Mouse (Mus musculus): ENCODE results near the gene Krtap9-3.

DNA sequence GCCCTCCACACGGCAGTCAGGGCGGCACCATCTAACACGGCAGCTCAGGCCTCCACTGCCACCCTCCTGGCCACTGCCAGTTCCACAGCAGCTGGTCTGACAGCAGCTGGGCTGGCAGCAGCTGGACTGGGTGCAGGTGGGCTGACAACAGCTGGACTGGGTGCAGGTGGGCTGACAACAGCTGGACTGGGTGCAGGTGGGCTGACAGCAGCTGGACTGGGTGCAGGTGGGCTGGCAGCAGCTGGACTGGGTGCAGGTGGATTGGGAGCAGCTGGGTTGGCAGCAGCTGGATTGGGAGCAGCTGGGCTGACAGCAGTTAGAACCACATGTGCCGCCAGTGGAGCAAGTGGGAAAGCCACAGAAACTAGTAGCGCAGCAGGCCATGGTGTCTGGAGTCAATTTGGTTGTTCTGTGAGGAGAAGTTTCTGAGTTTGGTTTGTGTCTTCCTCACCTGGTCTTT, 14.6 kb downstream of the Krtap9-3 start, which contains the start of gene Krtap1-4:
- TF ChIP-seq CTCF (IDR thresholded peaks at IDR 0.05; ENCODE audit: low read depth, low read length) = no peak
- no peak for TF ChIP-seq POLR2A (IDR thresholded peaks at IDR 0.05; ENCODE audit: borderline replicate concordance, low read depth, low read length)
